Mouse (Mus musculus): ENCODE measurements around the gene Zfp626. TPM values are rescaled to one million over a fixed set of nuclear protein-coding genes. Genes with fewer than 3 reads are reported as not detected.
"Not testable (repeated sequence)": the region's sequence is repeated elsewhere in the genome, so short reads cannot be mapped to it uniquely, and the experiment has no call there.

Gene Zfp626
- 0.01 and 0.11 TPM in 2 replicates for polyA plus RNA-seq (2012)

DNA sequence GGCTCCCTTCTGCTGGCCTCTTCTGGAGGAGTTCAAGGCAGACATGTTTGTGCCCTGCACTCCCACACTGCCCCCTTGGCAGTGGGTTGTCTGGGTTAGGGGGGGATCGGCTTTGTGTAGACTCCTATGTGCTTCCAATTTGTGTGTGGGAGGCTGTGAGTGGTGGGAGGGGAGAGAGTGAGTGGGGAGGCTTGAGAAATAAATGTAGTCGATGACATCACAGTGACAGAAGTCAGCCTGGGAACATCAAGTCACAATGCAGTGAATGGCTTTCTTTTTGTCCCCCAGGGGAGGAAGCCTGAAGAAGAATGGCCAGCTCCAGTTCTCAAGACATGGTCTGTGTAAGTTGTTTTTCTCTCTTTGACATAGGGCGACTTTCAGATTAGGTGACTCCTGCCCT lies at the start of gene Zfp626:
TSS of gene Zfp626 (plus strand) at position 301 of the 400 bp plus-strand sequence.
- H3K27me3 ChIP-seq (ENCODE audit: control insufficient read depth); H3K4me3 ChIP-seq (replicated peaks); H3K9me3 ChIP-seq (ENCODE audit: control insufficient read depth, low read length): not testable (repeated sequence)
- Histone ChIP-seq H3K36me3 (ENCODE audit: control insufficient read depth) (peaks cover 49% of the 10 kb centered on the region), H3K4me1 (ENCODE audit: control insufficient read depth) (peaks cover 19% of the 10 kb centered on the region)

DNA sequence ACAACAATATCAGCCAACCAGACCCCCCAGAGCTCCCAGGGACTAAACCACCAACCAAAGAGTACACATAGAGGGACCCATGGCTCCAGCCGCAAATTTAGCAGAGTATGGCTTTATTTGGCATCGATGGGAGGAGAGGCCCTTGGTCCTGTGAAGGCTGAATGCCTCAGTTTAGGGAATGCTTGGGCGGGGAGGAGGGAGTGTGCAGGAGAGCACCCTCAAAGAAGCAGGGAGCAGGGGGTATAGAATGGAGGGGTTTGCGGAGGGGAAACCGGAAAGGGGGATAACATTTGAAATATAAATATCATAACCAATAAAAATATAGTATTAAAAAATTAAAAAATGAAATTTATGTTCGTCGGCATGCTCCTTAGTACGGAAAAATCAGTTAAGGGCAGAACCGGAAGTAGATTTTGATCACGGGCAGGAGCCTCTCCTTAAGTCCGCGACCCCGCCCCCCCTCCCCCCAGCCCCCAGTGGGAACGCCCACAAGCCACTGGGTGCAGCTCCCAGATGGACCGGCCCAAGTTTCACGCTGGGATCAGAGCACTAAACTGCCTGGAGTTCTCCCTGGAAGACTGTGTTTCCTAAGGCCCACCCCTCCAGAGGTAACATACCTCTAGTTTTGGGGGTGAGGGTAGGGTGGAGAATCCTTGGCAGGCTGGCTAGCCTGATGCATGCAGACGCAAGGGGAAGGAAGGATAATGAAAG lies 41.7 kb upstream of the Zfp626 start:
- Histone ChIP-seq H3K4me1 (ENCODE audit: control insufficient read depth) (no peaks in the 10 kb centered on the region), H3K9me3 (ENCODE audit: control insufficient read depth, low read length) (no peaks in the 10 kb centered on the region), H3K4me3 (replicated peaks) (no peak overlapping the region), H3K36me3 (ENCODE audit: control insufficient read depth) (no peaks in the 10 kb centered on the region), H3K27me3 (ENCODE audit: control insufficient read depth) (peaks cover 4% of the 10 kb centered on the region; the same call in 1 of the 2 replicates)
- TF ChIP-seq TAL1 (IDR thresholded peaks at IDR 0.05; ENCODE audit: low read length), result no peak
- no peak for TF ChIP-seq GATA1 (IDR thresholded peaks at IDR 0.05; ENCODE audit: low read length)

DNA sequence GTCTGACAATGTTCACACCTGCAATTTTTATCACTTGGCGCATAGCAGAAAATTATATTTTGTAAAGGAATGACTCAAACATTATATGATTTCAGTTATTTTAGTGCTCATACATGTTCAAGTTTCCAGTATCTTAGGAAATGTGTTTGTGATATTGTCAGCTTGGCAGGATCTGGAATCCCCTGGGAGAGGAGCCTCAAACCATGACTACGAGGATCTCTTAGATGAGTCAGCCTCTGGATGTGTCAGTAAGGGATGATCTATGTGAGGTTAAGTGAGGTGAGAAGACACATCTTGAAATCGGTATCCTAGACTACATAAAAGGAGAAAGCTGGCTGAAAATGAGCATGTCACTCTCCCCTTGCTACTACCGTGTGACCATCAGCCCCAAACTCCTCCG lies 17.7 kb upstream of the Zfp626 start:
- H3K36me3 ChIP-seq (ENCODE audit: control insufficient read depth), result no peaks in the 10 kb centered on the region
- H3K27me3 ChIP-seq (ENCODE audit: control insufficient read depth), result no peaks in the 10 kb centered on the region
- H3K4me3 ChIP-seq (replicated peaks), result no peak overlapping the region
- no peaks in the 10 kb centered on the region for H3K4me1 ChIP-seq (ENCODE audit: control insufficient read depth)
- H3K9me3 ChIP-seq (ENCODE audit: control insufficient read depth, low read length), result peaks cover 8% of the 10 kb centered on the region
- TF ChIP-seq GATA1 (IDR thresholded peaks at IDR 0.05; ENCODE audit: low read length), result no peak
- no peak for TF ChIP-seq TAL1 (IDR thresholded peaks at IDR 0.05; ENCODE audit: low read length)

DNA sequence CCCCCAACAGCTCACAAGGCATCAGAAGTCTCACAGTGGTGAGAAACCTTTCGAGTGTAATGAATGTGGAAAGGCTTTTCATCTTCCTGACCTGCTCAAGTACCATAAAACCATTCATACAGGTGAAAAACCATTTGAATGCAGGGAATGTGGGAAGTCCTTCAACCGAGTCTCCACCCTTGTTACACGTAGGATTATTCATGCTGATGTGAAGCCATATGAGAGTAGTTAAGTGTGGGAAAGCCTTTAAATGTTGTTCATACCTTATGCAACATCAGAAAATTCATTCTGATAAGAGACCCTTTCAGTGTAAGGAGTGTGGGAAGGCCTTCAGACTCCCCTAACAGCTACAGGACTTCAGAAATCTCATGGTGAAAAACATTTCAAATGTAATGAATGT lies 13.1 kb upstream of the Zfp626 start:
- not testable (repeated sequence) for H3K4me3 ChIP-seq (replicated peaks)

DNA sequence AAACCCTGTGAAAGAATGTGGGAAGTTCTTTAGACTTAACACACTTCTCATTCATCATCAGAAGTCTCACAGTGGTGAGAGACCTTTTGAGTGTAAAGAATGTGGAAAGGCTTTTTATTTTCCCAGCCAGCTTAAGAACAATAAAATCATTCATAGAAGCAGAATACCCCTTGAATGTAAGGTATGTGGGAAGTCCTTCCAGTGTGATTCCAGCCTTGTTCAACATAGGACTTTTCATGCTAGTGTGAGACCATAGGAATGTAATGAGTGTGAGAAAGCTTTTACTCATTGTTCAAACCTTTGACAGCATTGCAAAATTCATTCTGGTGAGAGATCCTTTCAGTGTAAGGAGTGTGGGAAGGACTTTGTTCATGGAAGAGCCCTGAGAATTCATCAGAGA lies 12.4 kb upstream of the Zfp626 start:
- Histone ChIP-seq H3K36me3 (ENCODE audit: control insufficient read depth) (no peaks in the 10 kb centered on the region), H3K27me3 (ENCODE audit: control insufficient read depth) (no peaks in the 10 kb centered on the region), H3K4me1 (ENCODE audit: control insufficient read depth) (no peaks in the 10 kb centered on the region), H3K9me3 (ENCODE audit: control insufficient read depth, low read length) (peaks cover 5% of the 10 kb centered on the region), H3K4me3 (replicated peaks) (no peak overlapping the region)
- TF ChIP-seq TAL1 (IDR thresholded peaks at IDR 0.05; ENCODE audit: low read length) (no peak), GATA1 (IDR thresholded peaks at IDR 0.05; ENCODE audit: low read length) (no peak)

More for the DNA sequence above, 13.1 kb upstream of the Zfp626 start:
- not testable (repeated sequence) for H3K9me3 ChIP-seq (ENCODE audit: control insufficient read depth, low read length); H3K4me1 ChIP-seq (ENCODE audit: control insufficient read depth); H3K36me3 ChIP-seq (ENCODE audit: control insufficient read depth); H3K27me3 ChIP-seq (ENCODE audit: control insufficient read depth)

DNA sequence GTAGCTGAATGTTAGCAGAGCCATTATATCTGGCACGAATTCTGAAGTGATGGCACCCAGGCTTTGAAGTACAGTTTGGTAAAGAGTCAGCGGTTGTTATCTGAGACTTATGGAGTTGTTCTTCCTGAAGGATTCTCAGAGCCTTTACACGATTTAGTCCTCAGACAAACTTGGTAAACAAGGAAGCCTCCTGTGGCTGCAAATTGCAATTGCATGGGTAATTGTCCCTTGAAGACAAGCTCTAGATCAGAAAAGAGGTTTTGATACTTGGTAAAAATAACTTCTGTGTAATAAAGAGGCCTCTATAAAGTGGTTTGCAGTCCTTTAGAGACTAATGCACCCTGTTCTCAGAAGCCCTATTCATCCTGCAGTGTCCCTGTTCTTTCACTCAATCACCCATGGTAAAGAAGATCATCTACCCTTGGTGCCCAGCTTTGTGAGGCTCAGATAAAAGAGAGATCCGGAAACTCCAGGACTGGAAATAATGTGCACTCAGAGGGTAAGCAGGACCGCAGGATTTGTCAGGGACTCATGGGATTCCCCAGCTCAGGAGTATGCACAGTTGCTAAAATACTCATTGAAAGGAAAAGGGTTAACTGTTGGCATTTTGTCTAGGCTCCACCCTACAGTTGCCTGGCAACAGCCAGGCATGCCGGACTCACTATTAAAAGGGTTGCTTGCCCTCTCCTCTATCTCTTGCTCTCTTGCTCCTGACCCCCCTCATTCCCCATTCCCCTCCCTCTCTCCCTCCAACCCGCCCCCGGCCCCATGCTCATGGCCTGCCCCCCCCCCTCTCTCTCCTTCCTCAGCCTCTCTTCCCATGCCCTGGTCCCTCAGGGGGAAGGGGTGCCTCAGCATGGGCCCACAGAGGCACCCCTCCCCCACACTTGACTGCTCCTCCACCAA lies 8.8 kb upstream of the Zfp626 start:
- no peak for TF ChIP-seq TAL1 (IDR thresholded peaks at IDR 0.05; ENCODE audit: low read length)
- no peak for TF ChIP-seq GATA1 (IDR thresholded peaks at IDR 0.05; ENCODE audit: low read length)
- no peaks in the 10 kb centered on the region for H3K4me1 ChIP-seq (ENCODE audit: control insufficient read depth)
- no peaks in the 10 kb centered on the region for H3K36me3 ChIP-seq (ENCODE audit: control insufficient read depth)
- no peaks in the 10 kb centered on the region for H3K27me3 ChIP-seq (ENCODE audit: control insufficient read depth)
- peaks cover 5% of the 10 kb centered on the region for H3K9me3 ChIP-seq (ENCODE audit: control insufficient read depth, low read length)
- no peak overlapping the region for H3K4me3 ChIP-seq (replicated peaks)

DNA sequence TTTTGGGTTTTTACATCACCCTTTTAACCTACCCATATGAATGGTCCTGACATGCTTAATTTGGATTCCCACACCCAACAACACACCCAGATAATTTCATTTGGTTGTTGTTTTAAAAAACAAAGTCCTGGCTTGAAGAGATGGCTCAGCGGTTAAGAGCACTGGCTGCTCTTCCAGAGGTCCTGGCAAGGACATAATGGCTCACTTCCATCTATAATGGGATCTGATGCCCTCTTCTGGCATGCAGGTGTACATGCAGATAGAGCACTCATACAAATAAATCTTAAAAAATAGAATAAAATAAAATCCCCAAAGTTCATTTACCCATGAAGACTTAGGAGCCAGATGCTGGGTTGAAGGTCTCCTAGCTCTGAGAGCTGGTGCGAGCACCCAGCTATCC lies 5.9 kb upstream of the Zfp626 start:
- Histone ChIP-seq H3K4me1 (ENCODE audit: control insufficient read depth) (peaks cover 18% of the 10 kb centered on the region), H3K9me3 (ENCODE audit: control insufficient read depth, low read length) (peaks cover 5% of the 10 kb centered on the region), H3K4me3 (replicated peaks) (no peak overlapping the region), H3K36me3 (ENCODE audit: control insufficient read depth) (peaks cover 1% of the 10 kb centered on the region), H3K27me3 (ENCODE audit: control insufficient read depth) (no peaks in the 10 kb centered on the region)
- TF ChIP-seq TAL1 (IDR thresholded peaks at IDR 0.05; ENCODE audit: low read length) (no peak), GATA1 (IDR thresholded peaks at IDR 0.05; ENCODE audit: low read length) (no peak)

DNA sequence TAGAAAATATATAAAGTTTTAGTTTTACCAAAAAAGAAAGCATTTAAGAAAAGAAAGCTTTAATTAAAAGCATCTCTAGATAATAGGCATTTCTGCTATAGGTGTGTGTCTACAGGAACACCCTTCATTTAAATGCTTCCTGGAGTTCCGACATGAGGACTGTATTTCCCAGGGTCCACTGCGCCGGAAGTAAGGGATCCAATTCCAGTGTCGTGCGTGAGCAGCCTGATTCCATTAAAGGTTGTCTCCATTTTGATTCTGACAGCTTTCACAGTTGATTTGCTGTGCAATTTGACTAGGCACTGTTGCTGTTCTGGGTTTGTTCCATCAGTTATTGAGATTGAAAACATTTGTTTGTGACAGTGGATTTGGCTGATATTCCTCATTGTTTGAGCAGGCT lies 4.0 kb upstream of the Zfp626 start:
- peaks cover 19% of the 10 kb centered on the region for H3K4me1 ChIP-seq (ENCODE audit: control insufficient read depth)
- no peak overlapping the region for H3K4me3 ChIP-seq (replicated peaks)

DNA sequence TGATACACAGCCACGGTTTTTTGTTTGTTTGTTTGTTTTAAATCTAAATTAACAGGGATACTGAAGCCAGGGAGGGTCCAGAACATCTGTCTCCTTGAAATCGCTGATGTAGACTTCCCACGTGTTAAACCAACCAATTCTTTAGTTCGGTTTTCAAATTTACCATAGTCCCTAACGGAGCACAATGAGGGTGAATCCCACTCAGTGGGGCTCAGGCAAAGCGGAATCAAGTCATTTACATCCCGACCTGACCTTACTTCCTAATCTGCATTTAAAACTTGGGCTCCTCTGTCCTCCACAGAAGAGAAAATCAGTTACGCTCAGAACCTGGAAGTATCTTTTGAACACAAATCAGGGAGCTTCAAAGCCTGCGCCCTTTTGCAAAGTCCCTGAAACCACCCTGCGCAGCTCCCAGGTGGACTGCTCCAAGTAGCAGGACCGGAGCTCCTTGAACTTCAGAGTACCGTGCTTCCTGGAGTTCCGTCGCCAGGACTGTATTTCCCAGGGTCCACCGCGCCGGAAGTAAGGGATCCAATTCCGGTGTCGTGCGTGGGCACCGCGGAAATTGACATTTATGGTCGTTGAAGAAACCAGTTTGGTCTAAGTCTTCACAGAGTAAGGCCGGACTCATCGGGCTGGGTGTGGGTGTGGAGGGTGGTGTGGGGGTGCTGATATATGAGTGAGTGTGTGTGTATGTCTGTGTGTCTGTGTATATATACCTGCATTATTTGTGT lies 2.5 kb upstream of the Zfp626 start:
- Histone ChIP-seq H3K4me1 (ENCODE audit: control insufficient read depth) (peaks cover 19% of the 10 kb centered on the region), H3K36me3 (ENCODE audit: control insufficient read depth) (peaks cover 29% of the 10 kb centered on the region), H3K4me3 (replicated peaks) (peak overlapping the region; percentile 75), H3K27me3 (ENCODE audit: control insufficient read depth) (no peaks in the 10 kb centered on the region), H3K9me3 (ENCODE audit: control insufficient read depth, low read length) (no peaks in the 10 kb centered on the region)
- TF ChIP-seq GATA1 (IDR thresholded peaks at IDR 0.05; ENCODE audit: low read length) (no peak), TAL1 (IDR thresholded peaks at IDR 0.05; ENCODE audit: low read length) (no peak)

More for the DNA sequence above, 4.0 kb upstream of the Zfp626 start:
- H3K27me3 ChIP-seq (ENCODE audit: control insufficient read depth), result no peaks in the 10 kb centered on the region
- H3K9me3 ChIP-seq (ENCODE audit: control insufficient read depth, low read length), result no peaks in the 10 kb centered on the region
- H3K36me3 ChIP-seq (ENCODE audit: control insufficient read depth), result peaks cover 14% of the 10 kb centered on the region
- TF ChIP-seq GATA1 (IDR thresholded peaks at IDR 0.05; ENCODE audit: low read length), result no peak
- TF ChIP-seq TAL1 (IDR thresholded peaks at IDR 0.05; ENCODE audit: low read length), result no peak

DNA sequence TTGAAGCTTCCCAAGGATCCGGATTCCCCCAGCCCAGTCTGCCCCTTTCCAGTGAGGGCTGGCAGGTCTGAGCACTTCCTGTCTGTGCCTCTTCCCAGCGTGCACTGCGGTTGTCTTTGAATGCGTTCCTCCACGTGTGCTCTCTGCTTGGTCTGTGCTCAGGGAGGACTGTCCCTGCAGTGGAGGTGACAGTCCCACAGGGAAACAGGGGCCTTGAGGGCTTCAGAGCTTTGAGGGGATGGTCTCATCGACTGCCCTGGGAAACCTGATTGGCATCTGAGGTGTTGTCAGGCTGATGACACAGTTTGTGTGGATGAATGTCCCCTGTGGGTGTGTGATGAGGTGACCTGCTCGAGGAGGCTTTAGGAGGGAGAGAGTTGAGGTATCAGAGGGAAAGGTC lies 309 bp downstream of the Zfp626 start:
- Histone ChIP-seq H3K4me1 (ENCODE audit: control insufficient read depth) (peaks cover 19% of the 10 kb centered on the region), H3K36me3 (ENCODE audit: control insufficient read depth) (peaks cover 53% of the 10 kb centered on the region)
- H3K9me3 ChIP-seq (ENCODE audit: control insufficient read depth, low read length); H3K4me3 ChIP-seq (replicated peaks); H3K27me3 ChIP-seq (ENCODE audit: control insufficient read depth): not testable (repeated sequence)

Data from erythroblast, embryonic 14.5 days (primary cell).